Mouse (Mus musculus): Measurements from ENCODE around the gene Tiam1. TPM values are rescaled to one million over a fixed set of nuclear protein-coding genes. Genes with fewer than 3 reads are reported as not detected.

Tiam1 gene
- polyA plus RNA-seq, 1 experiment from 2014 or later, result 18.6 TPM

- no peak overlapping the region for H3K27ac ChIP-seq
- no peaks in the 10 kb centered on the region for H3K9me3 ChIP-seq (replicated peaks)
- H3K36me3 ChIP-seq, result peaks cover 7% of the 10 kb centered on the region; the same call in 1 of the 2 replicates
- no peak overlapping the region for H3K4me3 ChIP-seq (replicated peaks)
- peaks cover 5% of the 10 kb centered on the region; the same call in 1 of the 2 replicates for H3K4me1 ChIP-seq
- H3K27me3 ChIP-seq, result no peaks in the 10 kb centered on the region
- ATAC-seq (replicated peaks; ENCODE audit: low FRiP score), result no peak
- 47% methylated on average over 10 of the region's 10 CpGs for WGBS
- no peak overlapping the region for H3K4me2 ChIP-seq
- H3K9ac ChIP-seq, result no peak overlapping the region
Observed at GRCm38 (mm10) chr16:89831172-89831571, 312.4 kb downstream of the Tiam1 start.

DNA sequence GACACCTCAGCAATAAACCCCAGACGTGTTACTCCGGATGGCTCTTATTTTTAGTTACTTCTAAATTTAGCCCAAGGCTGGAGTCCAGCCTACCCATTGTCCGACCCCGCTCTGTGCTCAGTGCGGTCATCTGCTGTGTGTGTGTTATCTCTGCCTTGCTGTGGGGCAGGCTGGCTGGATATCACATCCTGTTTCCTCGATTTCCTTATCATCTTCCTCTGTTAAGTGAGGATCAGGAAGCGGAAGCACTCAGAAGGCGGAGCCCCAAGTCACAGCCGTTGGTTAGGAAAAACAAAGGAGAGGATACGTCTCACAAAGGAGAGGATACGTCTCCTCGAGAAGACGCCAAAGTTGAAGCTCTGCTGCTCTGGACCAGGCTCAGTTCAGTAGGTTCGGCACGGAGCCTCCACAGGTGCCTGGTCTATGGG is 313.3 kb downstream of the Tiam1 start:
- Histone ChIP-seq H3K9me3 (replicated peaks) (no peaks in the 10 kb centered on the region), H3K4me2 (no peak overlapping the region), H3K9ac (no peak overlapping the region), H3K4me1 (peaks cover 10% of the 10 kb centered on the region; the same call in 1 of the 2 replicates), H3K27me3 (no peaks in the 10 kb centered on the region), H3K36me3 (peaks cover 4% of the 10 kb centered on the region; the same call in 1 of the 2 replicates), H3K27ac (0 out of 2 replicates have a peak overlapping the region, but pooled peaks have one; percentile 48), H3K4me3 (replicated peaks) (no peak overlapping the region)
- peak; percentile 63 for ATAC-seq (replicated peaks; ENCODE audit: low FRiP score)
- 64% methylated on average over 15 of the region's 15 CpGs for WGBS

- Histone ChIP-seq H3K36me3 (no peaks in the 10 kb centered on the region), H3K27ac (no peak overlapping the region), H3K9ac (no peak overlapping the region), H3K4me2 (no peak overlapping the region), H3K4me1 (peaks cover 10% of the 10 kb centered on the region; the same call in 1 of the 2 replicates), H3K9me3 (replicated peaks) (no peaks in the 10 kb centered on the region), H3K27me3 (no peaks in the 10 kb centered on the region), H3K4me3 (replicated peaks) (no peak overlapping the region)
- ATAC-seq (replicated peaks; ENCODE audit: low FRiP score), result no peak
- 71% methylated on average over 17 of the region's 17 CpGs for WGBS
Observed at GRCm38 (mm10) chr16:89827496-89828125, 316.0 kb downstream of the Tiam1 start.

GRCm38 (mm10) chr16:89825875-89826274 is 317.7 kb downstream of the Tiam1 start:
- Histone ChIP-seq H3K36me3 (no peaks in the 10 kb centered on the region), H3K4me2 (no peak overlapping the region), H3K4me3 (replicated peaks) (no peak overlapping the region), H3K4me1 (peaks cover 10% of the 10 kb centered on the region; the same call in 1 of the 2 replicates), H3K27me3 (no peaks in the 10 kb centered on the region), H3K27ac (no peak overlapping the region), H3K9me3 (replicated peaks) (no peaks in the 10 kb centered on the region), H3K9ac (no peak overlapping the region)
- 42% methylated on average over 12 of the region's 12 CpGs for WGBS
- no peak for ATAC-seq (replicated peaks; ENCODE audit: low FRiP score)

DNA sequence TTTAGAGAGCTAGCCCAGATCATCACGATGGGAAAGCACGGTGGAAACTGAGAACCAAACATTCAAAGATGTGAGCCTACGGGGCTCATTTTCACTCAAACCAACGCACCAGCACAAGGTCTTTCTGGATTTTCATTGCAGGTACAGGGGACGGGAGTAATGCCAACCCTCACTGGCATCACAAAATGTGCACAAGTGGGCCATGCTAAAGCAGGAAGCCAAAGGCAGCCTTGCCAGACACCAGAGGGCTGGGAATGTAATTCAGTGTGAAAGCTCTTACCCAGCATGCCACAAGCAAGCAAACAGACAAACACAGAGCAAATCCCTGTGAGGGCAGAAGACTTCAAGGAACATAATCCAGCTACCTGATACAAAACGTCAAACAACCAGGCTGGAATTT is 320.7 kb downstream of the Tiam1 start:
- Histone ChIP-seq H3K27ac (no peak overlapping the region), H3K4me1 (peaks cover 14% of the 10 kb centered on the region), H3K4me2 (no peak overlapping the region), H3K27me3 (peaks cover 6% of the 10 kb centered on the region; the same call in 1 of the 2 replicates), H3K36me3 (no peaks in the 10 kb centered on the region), H3K9ac (no peak overlapping the region), H3K4me3 (replicated peaks) (no peak overlapping the region), H3K9me3 (replicated peaks) (no peaks in the 10 kb centered on the region)
- ATAC-seq (replicated peaks; ENCODE audit: low FRiP score), result no peak
- 89% methylated on average over 6 of the region's 6 CpGs for whole genome bisulfite sequencing

GRCm38 (mm10) chr16:89818661-89819060 is 324.9 kb downstream of the Tiam1 start:
- ATAC-seq (replicated peaks; ENCODE audit: low FRiP score), result no peak
- Histone ChIP-seq H3K9me3 (replicated peaks) (no peaks in the 10 kb centered on the region), H3K4me2 (peak overlapping the region; percentile 83), H3K36me3 (no peaks in the 10 kb centered on the region), H3K27ac (no peak overlapping the region), H3K4me1 (peaks cover 21% of the 10 kb centered on the region), H3K4me3 (replicated peaks) (no peak overlapping the region), H3K27me3 (peaks cover 9% of the 10 kb centered on the region), H3K9ac (no peak overlapping the region)
- WGBS, result 31% methylated on average over 4 of the region's 4 CpGs

GRCm38 (mm10) chr16:89817861-89818630 is 325.5 kb downstream of the Tiam1 start:
- no peak overlapping the region for H3K27ac ChIP-seq
- ATAC-seq (replicated peaks; ENCODE audit: low FRiP score), result peak; percentile 75
- peak overlapping the region; percentile 18; the same call in 1 of the 2 replicates for H3K9ac ChIP-seq
- no peaks in the 10 kb centered on the region for H3K36me3 ChIP-seq
- H3K4me2 ChIP-seq, result peak overlapping the region; percentile 83
- H3K4me3 ChIP-seq (replicated peaks), result peak overlapping the region; percentile 42
- H3K9me3 ChIP-seq (replicated peaks), result no peaks in the 10 kb centered on the region
- peaks cover 21% of the 10 kb centered on the region for H3K4me1 ChIP-seq
- 2% methylated on average over 38 of the region's 38 CpGs for WGBS
- peaks cover 9% of the 10 kb centered on the region for H3K27me3 ChIP-seq

DNA sequence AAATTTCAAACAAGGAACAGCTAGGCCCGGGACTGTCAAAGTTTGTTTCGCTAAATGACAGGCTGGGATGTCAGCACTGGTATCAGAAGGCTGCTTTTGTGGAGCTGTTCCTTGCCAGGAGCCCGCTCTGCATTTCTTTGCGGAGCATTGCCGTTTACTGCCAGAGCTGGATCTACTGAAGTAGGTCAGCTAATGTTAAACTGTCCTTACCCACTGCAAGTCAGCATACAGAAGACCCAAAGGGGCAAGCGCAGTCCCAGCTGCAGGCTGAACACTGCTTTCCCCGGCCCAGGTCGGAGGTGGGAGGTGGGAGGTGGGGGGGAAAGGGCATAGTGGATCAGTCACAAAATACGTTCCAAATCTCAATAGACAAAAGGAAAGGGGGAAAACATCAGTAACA is 326.3 kb downstream of the Tiam1 start:
- 16% methylated on average over 9 of the region's 9 CpGs for WGBS
- H3K36me3 ChIP-seq, result no peaks in the 10 kb centered on the region
- peak overlapping the region; percentile 83 for H3K4me2 ChIP-seq
- H3K27ac ChIP-seq, result no peak overlapping the region
- ATAC-seq (replicated peaks; ENCODE audit: low FRiP score), result no peak
- no peak overlapping the region for H3K9ac ChIP-seq
- H3K27me3 ChIP-seq, result peaks cover 9% of the 10 kb centered on the region
- H3K4me3 ChIP-seq (replicated peaks), result peak overlapping the region; percentile 42
- H3K4me1 ChIP-seq, result peaks cover 21% of the 10 kb centered on the region
- H3K9me3 ChIP-seq (replicated peaks), result no peaks in the 10 kb centered on the region

GRCm38 (mm10) chr16:89816506-89817172 is 326.9 kb downstream of the Tiam1 start:
- H3K9me3 ChIP-seq (replicated peaks), result no peaks in the 10 kb centered on the region
- H3K4me1 ChIP-seq, result peaks cover 21% of the 10 kb centered on the region
- no peak; the same call in 1 of the 2 replicates for ATAC-seq (replicated peaks; ENCODE audit: low FRiP score)
- no peak overlapping the region for H3K9ac ChIP-seq
- H3K27ac ChIP-seq, result no peak overlapping the region
- H3K36me3 ChIP-seq, result peaks cover 1% of the 10 kb centered on the region
- 48% methylated on average over 13 of the region's 13 CpGs for WGBS
- H3K4me3 ChIP-seq (replicated peaks), result no peak overlapping the region
- H3K4me2 ChIP-seq, result peak overlapping the region; percentile 83
- H3K27me3 ChIP-seq, result peaks cover 9% of the 10 kb centered on the region

DNA sequence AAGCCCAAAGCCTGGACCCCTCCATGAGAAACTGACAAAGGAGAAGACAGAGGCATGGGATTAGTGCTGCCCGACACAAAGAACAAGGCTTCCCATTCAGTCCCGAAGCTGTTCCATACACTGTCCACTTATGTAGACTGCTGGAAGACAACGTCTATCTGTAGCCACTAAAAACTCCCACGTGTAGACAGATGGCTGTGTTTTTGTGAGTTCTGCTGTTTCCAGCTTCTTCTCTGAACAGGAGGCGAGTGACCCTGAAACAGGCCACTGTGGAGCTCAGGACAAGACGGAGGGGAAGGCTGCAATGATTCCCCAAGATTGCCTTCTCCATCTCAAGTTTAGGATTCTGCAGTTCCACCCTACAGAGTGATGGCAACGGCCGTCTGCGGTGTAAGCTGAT is 330.0 kb downstream of the Tiam1 start:
- Histone ChIP-seq H3K9ac (no peak overlapping the region), H3K9me3 (replicated peaks) (no peaks in the 10 kb centered on the region), H3K4me3 (replicated peaks) (no peak overlapping the region), H3K27ac (no peak overlapping the region), H3K27me3 (peaks cover 3% of the 10 kb centered on the region), H3K4me1 (peaks cover 23% of the 10 kb centered on the region), H3K4me2 (no peak overlapping the region), H3K36me3 (peaks cover 13% of the 10 kb centered on the region)
- WGBS, result 82% methylated on average over 9 of the region's 9 CpGs
- ATAC-seq (replicated peaks; ENCODE audit: low FRiP score), result no peak

- WGBS, result 88% methylated on average over 12 of the region's 12 CpGs
- Histone ChIP-seq H3K4me1 (peaks cover 20% of the 10 kb centered on the region), H3K9me3 (replicated peaks) (no peaks in the 10 kb centered on the region), H3K4me2 (no peak overlapping the region), H3K9ac (no peak overlapping the region), H3K27ac (no peak overlapping the region), H3K27me3 (peaks cover 3% of the 10 kb centered on the region), H3K4me3 (replicated peaks) (no peak overlapping the region), H3K36me3 (peaks cover 13% of the 10 kb centered on the region)
- no peak for ATAC-seq (replicated peaks; ENCODE audit: low FRiP score)
Observed at GRCm38 (mm10) chr16:89812891-89813290, 330.7 kb downstream of the Tiam1 start.

DNA sequence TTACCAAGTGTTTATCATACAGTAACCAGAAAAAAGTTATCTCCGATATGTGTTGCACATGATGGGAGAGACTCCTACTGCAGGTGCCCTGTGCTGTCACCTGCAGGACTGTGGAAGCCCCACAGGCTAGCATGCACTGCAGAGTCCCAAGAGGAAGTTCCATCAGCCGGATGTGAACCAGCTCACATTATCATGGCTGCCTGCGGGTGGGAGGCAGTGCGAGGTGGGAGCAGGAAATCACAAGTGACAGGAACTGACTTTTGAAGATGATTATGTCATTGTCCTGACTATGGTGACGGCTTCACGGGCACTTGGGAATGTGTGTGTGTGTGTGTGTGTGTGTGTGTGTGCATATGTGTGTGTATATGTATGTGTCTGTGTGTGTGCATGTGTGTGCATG is 333.2 kb downstream of the Tiam1 start:
- Histone ChIP-seq H3K27me3 (no peaks in the 10 kb centered on the region), H3K27ac (no peak overlapping the region), H3K4me2 (no peak overlapping the region), H3K4me3 (replicated peaks) (no peak overlapping the region), H3K9ac (no peak overlapping the region), H3K4me1 (0 out of 2 replicates have a peak, but pooled peaks cover 4% of the 10 kb centered on the region), H3K9me3 (replicated peaks) (no peaks in the 10 kb centered on the region), H3K36me3 (peaks cover 19% of the 10 kb centered on the region)
- WGBS, result 86% methylated on average over 6 of the region's 6 CpGs
- no peak for ATAC-seq (replicated peaks; ENCODE audit: low FRiP score)
